17 mouse cellular contexts compared by ENCODE assay signal in genomic region chr14:77576411-77576810, GRCm38 (mm10).
"Had no signal": no experiment of that assay in that cellular context is flagged by ENCODE, and none has a peak within 500 bp of the region (broad histone marks: within the 10 kb centered on the region; RNA-seq: fewer than 3 reads in every experiment).

No protein-coding gene starts in this region.

- ATAC-seq: liver, embryonic 12.5 days; midbrain, embryonic 13.5 days had no signal

- H3K4me2 ChIP-seq: limb, embryonic 12.5 days; liver, embryonic 12.5 days; liver, embryonic 15.5 days; lung, embryonic 15.5 days; midbrain, embryonic 13.5 days had no signal

- DNase-seq: kidney, adult 18-20 months; kidney, adult 9 months; kidney, postnatal 14 days; kidney, postnatal 4 days; layer of hippocampus, postnatal 36 days; liver; lung, adult 18-20 months; lung, postnatal 10 days; thymus, adult 18-20 months; thymus, postnatal 36 days had no signal

- H3K9ac ChIP-seq: limb, embryonic 12.5 days; liver, embryonic 12.5 days; liver, embryonic 15.5 days; lung, embryonic 15.5 days; midbrain, embryonic 13.5 days had no signal

- H3K36me3 ChIP-seq: limb, embryonic 12.5 days; liver, embryonic 12.5 days; liver, embryonic 15.5 days; lung, embryonic 15.5 days; midbrain, embryonic 13.5 days had no signal

- H3K27ac ChIP-seq: left cerebral cortex, adult 2 months; limb, embryonic 12.5 days; liver, embryonic 12.5 days; liver, embryonic 15.5 days; lung, embryonic 15.5 days; macrophage; midbrain, embryonic 13.5 days had no signal

- H3K4me1 ChIP-seq: liver, embryonic 15.5 days had no signal

- H3K27me3 ChIP-seq: limb, embryonic 12.5 days; liver, embryonic 12.5 days; liver, embryonic 15.5 days; lung, embryonic 15.5 days; midbrain, embryonic 13.5 days had no signal

- H3K4me3 ChIP-seq: left cerebral cortex, adult 2 months; limb, embryonic 12.5 days; liver, embryonic 12.5 days; liver, embryonic 15.5 days; lung, embryonic 15.5 days; midbrain, embryonic 13.5 days had no signal

- H3K9me3 ChIP-seq: limb, embryonic 12.5 days; liver, embryonic 12.5 days; liver, embryonic 15.5 days; lung, embryonic 15.5 days; midbrain, embryonic 13.5 days had no signal
